Mouse (Mus musculus): ENCODE measurements around the gene Thap7. TPM values are rescaled to one million over a fixed set of nuclear protein-coding genes. Genes with fewer than 3 reads are reported as not detected.
"Not testable (repeated sequence)": the region's sequence is repeated elsewhere in the genome, so short reads cannot be mapped to it uniquely, and the experiment has no call there.

Gene Thap7
- polyA plus RNA-seq, 1 experiment from 2014 or later, result 64.5 TPM

GRCm38 (mm10) chr16:17557947-17558480 lies 27.1 kb upstream of the Thap7 start:
- ATAC-seq (ENCODE audit: low FRiP score, low read depth), result peak; percentile 21; the same call in 1 of the 2 replicates
- Histone ChIP-seq H3K4me2 (peak overlapping the region; percentile 24; the same call in 1 of the 2 replicates), H3K4me1 (replicated peaks) (peaks cover 46% of the 10 kb centered on the region), H3K4me3 (no peak overlapping the region), H3K9me3 (no peaks in the 10 kb centered on the region), H3K9ac (no peak overlapping the region), H3K27me3 (peaks cover 12% of the 10 kb centered on the region), H3K27ac (replicated peaks) (no peak overlapping the region), H3K36me3 (no peaks in the 10 kb centered on the region)
- 3% methylated on average over 5 of the region's 5 CpGs for WGBS

- Histone ChIP-seq H3K27ac (replicated peaks) (no peak overlapping the region), H3K36me3 (no peaks in the 10 kb centered on the region), H3K27me3 (peaks cover 12% of the 10 kb centered on the region), H3K9ac (no peak overlapping the region), H3K4me1 (replicated peaks) (peaks cover 40% of the 10 kb centered on the region), H3K9me3 (no peaks in the 10 kb centered on the region), H3K4me2 (no peak overlapping the region), H3K4me3 (no peak overlapping the region)
- WGBS, result 68% methylated on average over 4 of the region's 4 CpGs
- ATAC-seq (ENCODE audit: low FRiP score, low read depth), result no peak
These were observed 26.0 kb upstream of the Thap7 start for GRCm38 (mm10) chr16:17556907-17557306.

GRCm38 (mm10) chr16:17556180-17556579 lies 25.2 kb upstream of the Thap7 start:
- H3K4me3 ChIP-seq, result no peak overlapping the region
- no peaks in the 10 kb centered on the region for H3K36me3 ChIP-seq
- no peaks in the 10 kb centered on the region for H3K9me3 ChIP-seq
- H3K27ac ChIP-seq (replicated peaks), result no peak overlapping the region
- H3K4me1 ChIP-seq (replicated peaks), result peaks cover 33% of the 10 kb centered on the region
- WGBS, result 88% methylated on average over 4 of the region's 4 CpGs
- ATAC-seq (ENCODE audit: low FRiP score, low read depth), result no peak
- peaks cover 12% of the 10 kb centered on the region for H3K27me3 ChIP-seq
- no peak overlapping the region for H3K9ac ChIP-seq
- no peak overlapping the region for H3K4me2 ChIP-seq

- not testable (repeated sequence) for H3K9me3 ChIP-seq; ATAC-seq (ENCODE audit: low FRiP score, low read depth); H3K4me3 ChIP-seq; H3K36me3 ChIP-seq; H3K9ac ChIP-seq; H3K27me3 ChIP-seq
- WGBS, result 15% methylated on average over 4 of the region's 4 CpGs
- peaks cover 28% of the 10 kb centered on the region for H3K4me1 ChIP-seq (replicated peaks)
- peak overlapping the region; percentile 52 for H3K4me2 ChIP-seq
- H3K27ac ChIP-seq (replicated peaks), result peak overlapping the region; percentile 50; the same call in 1 of the 2 replicates
These were observed 23.8 kb upstream of the Thap7 start for GRCm38 (mm10) chr16:17554702-17555101.

- H3K4me2 ChIP-seq, result peak overlapping the region; percentile 52
- H3K36me3 ChIP-seq, result no peaks in the 10 kb centered on the region
- peaks cover 27% of the 10 kb centered on the region for H3K4me1 ChIP-seq (replicated peaks)
- no peaks in the 10 kb centered on the region for H3K27me3 ChIP-seq
- 0 out of 2 replicates have a peak overlapping the region, but pooled peaks have one; percentile 5 for H3K9ac ChIP-seq
- WGBS, result 6% methylated on average over 18 of the region's 18 CpGs
- peak; percentile 89 for ATAC-seq (ENCODE audit: low FRiP score, low read depth)
- H3K27ac ChIP-seq (replicated peaks), result peak overlapping the region; percentile 50
- H3K4me3 ChIP-seq, result peak overlapping the region; percentile 24
- no peaks in the 10 kb centered on the region for H3K9me3 ChIP-seq
These were observed 23.2 kb upstream of the Thap7 start for GRCm38 (mm10) chr16:17553910-17554685.

DNA sequence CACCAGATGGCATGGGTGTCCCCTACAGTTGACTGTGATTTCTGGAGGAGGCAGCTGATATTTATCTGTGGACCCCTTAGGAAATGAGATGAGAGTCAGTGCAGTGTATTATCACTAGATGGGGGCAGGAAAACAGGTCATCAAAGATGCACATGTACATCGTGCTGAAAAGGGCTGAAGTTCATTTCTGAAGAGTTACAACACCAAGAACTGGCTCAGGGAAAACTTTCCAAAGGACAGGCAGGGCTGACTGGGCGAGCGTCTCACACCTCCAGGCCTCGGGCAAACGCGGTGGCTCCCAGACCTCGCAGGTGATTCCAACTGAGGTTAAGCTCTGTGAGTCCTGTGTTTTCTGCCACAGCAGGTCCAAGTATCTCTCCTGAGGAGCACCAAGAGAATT lies 21.9 kb upstream of the Thap7 start:
- H3K4me1 ChIP-seq (replicated peaks), result peaks cover 16% of the 10 kb centered on the region
- no peak overlapping the region for H3K4me2 ChIP-seq
- H3K4me3 ChIP-seq, result no peak overlapping the region
- H3K9me3 ChIP-seq, result no peaks in the 10 kb centered on the region
- WGBS, result 88% methylated on average over 7 of the region's 7 CpGs
- no peak overlapping the region for H3K9ac ChIP-seq
- no peaks in the 10 kb centered on the region for H3K36me3 ChIP-seq
- no peaks in the 10 kb centered on the region for H3K27me3 ChIP-seq
- ATAC-seq (ENCODE audit: low FRiP score, low read depth), result no peak
- H3K27ac ChIP-seq (replicated peaks), result no peak overlapping the region

DNA sequence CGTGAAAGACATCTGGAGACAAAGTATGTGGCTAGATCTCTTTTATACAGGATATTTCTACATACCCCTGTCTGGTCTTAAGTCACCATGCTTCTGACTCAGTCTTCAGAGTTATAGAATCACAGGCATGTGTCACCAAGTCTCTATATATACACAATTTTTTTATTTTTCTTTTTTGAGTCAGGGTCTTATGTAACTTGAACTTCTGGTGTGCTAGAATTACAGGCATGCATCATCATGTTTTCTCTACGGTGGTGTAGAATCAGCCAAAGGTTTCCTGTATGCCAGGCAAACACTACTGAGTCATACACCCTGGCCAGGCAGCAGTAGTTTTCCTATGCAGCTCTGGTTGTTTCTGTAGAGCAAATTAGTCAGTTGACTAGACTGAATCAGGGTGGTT lies 11.7 kb upstream of the Thap7 start:
- H3K36me3 ChIP-seq, result no peaks in the 10 kb centered on the region
- no peak overlapping the region for H3K27ac ChIP-seq (replicated peaks)
- no peak overlapping the region for H3K4me2 ChIP-seq
- H3K27me3 ChIP-seq, result no peaks in the 10 kb centered on the region
- ATAC-seq (ENCODE audit: low FRiP score, low read depth), result no peak
- H3K4me1 ChIP-seq (replicated peaks), result no peaks in the 10 kb centered on the region
- no peak overlapping the region for H3K4me3 ChIP-seq
- WGBS, result 92% methylated on average over 2 of the region's 2 CpGs
- H3K9me3 ChIP-seq, result no peaks in the 10 kb centered on the region
- H3K9ac ChIP-seq, result no peak overlapping the region

DNA sequence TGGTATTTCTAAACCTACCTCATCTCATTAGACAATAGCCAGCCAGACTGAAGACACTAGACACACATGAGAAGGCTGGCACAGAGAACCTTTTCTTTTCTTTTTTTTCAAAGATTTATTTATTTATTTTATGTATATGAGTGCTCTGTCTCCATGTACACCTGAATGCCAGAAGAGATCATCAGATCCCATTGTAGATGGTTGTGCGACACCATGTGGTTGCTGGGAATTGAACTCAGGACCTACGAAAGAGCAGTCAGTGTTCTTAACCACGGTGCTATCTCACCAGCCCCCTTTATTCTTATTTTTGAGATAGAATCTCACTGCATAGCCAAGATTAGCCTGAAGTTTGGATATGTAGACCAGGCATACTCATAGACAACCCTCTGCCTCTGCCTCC lies 5.6 kb upstream of the Thap7 start:
- WGBS, result 94% methylated on average over 3 of the region's 3 CpGs
- ATAC-seq (ENCODE audit: low FRiP score, low read depth), result no peak
- no peak overlapping the region for H3K27ac ChIP-seq (replicated peaks)

DNA sequence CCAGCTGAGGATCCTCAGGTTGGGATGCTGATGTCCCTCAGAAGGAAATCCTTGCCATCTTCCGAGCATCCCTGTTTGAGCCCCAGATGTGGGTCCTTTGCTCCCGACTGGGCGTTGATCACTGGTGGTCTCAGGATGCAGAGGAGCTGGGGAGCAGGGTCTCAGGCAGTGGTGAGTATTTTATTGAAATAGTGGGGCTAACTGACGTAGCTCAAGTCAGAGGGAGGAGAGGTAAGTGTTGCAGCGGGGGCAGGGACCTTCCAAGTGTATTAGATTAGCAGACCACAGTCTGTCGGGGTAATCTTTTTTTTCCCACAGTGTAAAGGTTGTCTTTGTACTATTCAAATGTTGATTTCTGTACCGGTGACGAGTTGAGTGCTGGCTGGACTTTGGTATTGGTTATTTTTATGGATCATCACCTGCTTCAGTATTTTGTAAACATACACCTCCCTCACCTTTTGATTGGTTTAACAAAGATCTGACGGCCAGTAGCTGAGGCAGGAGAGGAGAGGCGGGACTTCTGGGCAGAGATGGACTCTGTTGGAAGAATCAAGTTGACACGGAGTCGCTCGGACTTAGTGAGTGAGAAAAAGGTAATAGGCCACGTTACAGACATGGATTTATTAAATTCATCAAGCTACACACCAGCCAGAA lies 1.9 kb upstream of the Thap7 start:
- Histone ChIP-seq H3K27me3 (no peaks in the 10 kb centered on the region), H3K27ac (replicated peaks) (no peak overlapping the region), H3K36me3 (peaks cover 4% of the 10 kb centered on the region; the same call in 1 of the 2 replicates), H3K4me3 (no peak overlapping the region), H3K4me2 (no peak overlapping the region), H3K4me1 (replicated peaks) (peaks cover 23% of the 10 kb centered on the region), H3K9me3 (no peaks in the 10 kb centered on the region), H3K9ac (no peak overlapping the region)
- ATAC-seq (ENCODE audit: low FRiP score, low read depth), result no peak
- 73% methylated on average over 14 of the region's 14 CpGs for WGBS

More for the DNA sequence above, 5.6 kb upstream of the Thap7 start:
- Histone ChIP-seq H3K4me3 (no peak overlapping the region), H3K9ac (no peak overlapping the region), H3K4me2 (no peak overlapping the region), H3K36me3 (no peaks in the 10 kb centered on the region), H3K27me3 (no peaks in the 10 kb centered on the region), H3K4me1 (replicated peaks) (peaks cover 5% of the 10 kb centered on the region), H3K9me3 (no peaks in the 10 kb centered on the region)

GRCm38 (mm10) chr16:17532271-17532670 lies 1.3 kb upstream of the Thap7 start:
- Histone ChIP-seq H3K27me3 (no peaks in the 10 kb centered on the region), H3K9me3 (no peaks in the 10 kb centered on the region), H3K36me3 (peaks cover 9% of the 10 kb centered on the region; the same call in 1 of the 2 replicates), H3K4me3 (no peak overlapping the region), H3K4me1 (replicated peaks) (peaks cover 23% of the 10 kb centered on the region), H3K4me2 (peak overlapping the region; percentile 88), H3K27ac (replicated peaks) (no peak overlapping the region), H3K9ac (no peak overlapping the region)
- no peak for ATAC-seq (ENCODE audit: low FRiP score, low read depth)
- 57% methylated on average over 4 of the region's 4 CpGs for WGBS

- peaks cover 29% of the 10 kb centered on the region for H3K36me3 ChIP-seq
- peaks cover 23% of the 10 kb centered on the region for H3K4me1 ChIP-seq (replicated peaks)
- 14% methylated on average over 17 of the region's 17 CpGs for WGBS
- peak overlapping the region; percentile 74 for H3K4me3 ChIP-seq
- no peaks in the 10 kb centered on the region for H3K9me3 ChIP-seq
- no peaks in the 10 kb centered on the region for H3K27me3 ChIP-seq
- ATAC-seq (ENCODE audit: low FRiP score, low read depth), result no peak
- peak overlapping the region; percentile 88 for H3K4me2 ChIP-seq
- H3K27ac ChIP-seq (replicated peaks), result peak overlapping the region; percentile 99
- H3K9ac ChIP-seq, result peak overlapping the region; percentile 86
These were observed 852 bp downstream of the Thap7 start for GRCm38 (mm10) chr16:17529981-17530586.

DNA sequence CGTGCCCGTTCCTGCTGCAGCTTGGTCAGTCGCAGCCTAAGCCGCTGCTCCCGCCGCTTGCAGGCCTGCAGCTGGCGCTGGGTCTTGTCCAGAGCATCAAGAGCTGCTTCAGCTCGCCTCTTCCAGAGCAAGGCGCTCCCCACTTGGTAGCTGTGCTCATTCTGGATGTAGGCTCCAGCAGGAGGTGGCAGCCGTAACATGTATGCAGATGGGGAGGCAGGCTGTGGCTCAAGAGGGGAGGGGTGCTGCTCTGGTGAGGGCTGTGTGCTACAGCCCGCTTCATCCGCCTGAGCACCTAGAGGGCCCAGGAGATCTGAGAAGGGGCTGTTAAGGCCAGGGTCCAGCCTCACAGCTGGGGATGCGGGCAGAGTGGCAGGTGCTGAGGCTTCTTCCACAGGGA lies 2.7 kb downstream of the Thap7 start:
- Histone ChIP-seq H3K27me3 (no peaks in the 10 kb centered on the region), H3K4me2 (no peak overlapping the region), H3K4me3 (no peak overlapping the region), H3K36me3 (peaks cover 45% of the 10 kb centered on the region), H3K9me3 (no peaks in the 10 kb centered on the region), H3K9ac (no peak overlapping the region), H3K27ac (replicated peaks) (no peak overlapping the region), H3K4me1 (replicated peaks) (peaks cover 23% of the 10 kb centered on the region)
- ATAC-seq (ENCODE audit: low FRiP score, low read depth), result no peak
- 86% methylated on average over 13 of the region's 13 CpGs for WGBS

All from hindbrain, embryonic 15.5 days (tissue).